Comparison of ENCODE assay signal across 22 mouse cellular contexts in the genomic region with DNA sequence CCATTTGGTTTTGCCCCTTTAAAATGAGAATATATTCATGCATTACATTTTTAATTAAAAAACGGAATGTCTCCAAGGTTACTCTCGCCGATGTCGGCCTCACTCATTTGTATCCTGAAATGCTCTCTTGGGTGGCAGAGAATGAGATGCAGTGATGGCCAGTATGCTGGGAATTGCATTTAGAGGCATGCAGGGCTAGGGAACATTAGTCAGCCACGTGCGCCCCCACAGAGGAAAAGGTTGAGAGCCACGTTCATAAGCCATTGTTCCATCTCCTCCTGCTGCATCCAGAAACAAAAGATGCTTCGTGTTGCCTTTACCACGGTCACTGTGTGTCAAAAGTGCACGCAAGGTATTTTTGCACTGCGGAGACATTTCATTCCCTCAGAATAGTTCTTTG.
A peak's percentile ranks its signal among the peaks of the same experiment; 100 is the strongest.
DNase-seq lines count a peak whose midpoint lies in the region; ATAC-seq lines count a peak whose summit lies in the region.
"Had no signal": no experiment of that assay in that cellular context is flagged by ENCODE, and none has a peak within 500 bp of the region (broad histone marks: within the 10 kb centered on the region; RNA-seq: fewer than 3 reads in every experiment).

No protein-coding gene starts in this region.

- no peak for DNase-seq in midbrain, embryonic 10.5 days (ENCODE audit: low spot score)
- no peak for DNase-seq in midbrain, embryonic 11.5 days (ENCODE audit: low spot score, missing footprints)
- DNase-seq in urinary bladder, adult 2 months (ENCODE audit: low spot score): no peak
- DNase-seq in kidney, postnatal 36 days: no peak
- no peak for DNase-seq in ovary, postnatal 36 days (ENCODE audit: low spot score)
- DNase-seq: adrenal gland, postnatal 25 days; cerebellum, adult 9-10 months; gastrocnemius, adult 2 months; heart, postnatal 4 days; kidney, adult 8-10 months; kidney, postnatal 14 days; liver, postnatal 0 days; thymus, adult 18-20 months had no signal

- H3K9ac ChIP-seq in midbrain, embryonic 11.5 days (ENCODE audit: low read length): no peak overlapping the region
- H3K9ac ChIP-seq in hindbrain, embryonic 16.5 days (ENCODE audit: low read depth, low read length): no peak overlapping the region
- H3K9ac ChIP-seq in midbrain, embryonic 16.5 days (ENCODE audit: low read depth, low read length): peak overlapping the region; percentile 16; the same call in 1 of the 2 replicates
- H3K9ac ChIP-seq: heart, embryonic 15.5 days; limb, embryonic 12.5 days; liver, postnatal 0 days had no signal

- peaks cover 11% of the 10 kb centered on the region for H3K4me1 ChIP-seq in midbrain, embryonic 10.5 days
- peaks cover 4% of the 10 kb centered on the region; the same call in 1 of the 2 replicates for H3K4me1 ChIP-seq in midbrain, embryonic 11.5 days (ENCODE audit: control insufficient read depth, insufficient read depth, low read length)
- peaks cover 5% of the 10 kb centered on the region for H3K4me1 ChIP-seq in hindbrain, embryonic 16.5 days (ENCODE audit: control insufficient read depth, insufficient read depth, low read depth, low read length)
- peaks cover 9% of the 10 kb centered on the region for H3K4me1 ChIP-seq in midbrain, embryonic 16.5 days (ENCODE audit: control insufficient read depth, insufficient read depth, low read length)
- H3K4me1 ChIP-seq: heart, embryonic 15.5 days; limb, embryonic 12.5 days had no signal

- H3K9me3 ChIP-seq in midbrain, embryonic 10.5 days (replicated peaks): no peaks in the 10 kb centered on the region
- no peaks in the 10 kb centered on the region for H3K9me3 ChIP-seq in midbrain, embryonic 11.5 days (ENCODE audit: control insufficient read depth, low read length)
- H3K9me3 ChIP-seq in hindbrain, embryonic 16.5 days (ENCODE audit: control insufficient read depth, low read length): no peaks in the 10 kb centered on the region; the same call in 1 of the 2 replicates
- no peaks in the 10 kb centered on the region for H3K9me3 ChIP-seq in midbrain, embryonic 16.5 days (replicated peaks; ENCODE audit: control insufficient read depth, low read length, poor library complexity, severe bottlenecking)
- H3K9me3 ChIP-seq: embryonic facial prominence, embryonic 10.5 days; forebrain, embryonic 10.5 days; heart, embryonic 15.5 days; limb, embryonic 12.5 days had no signal

- H3K4me3 ChIP-seq in midbrain, embryonic 10.5 days: no peak overlapping the region
- no peak overlapping the region for H3K4me3 ChIP-seq in midbrain, embryonic 11.5 days (ENCODE audit: low read depth, low read length)
- no peak overlapping the region for H3K4me3 ChIP-seq in hindbrain, embryonic 16.5 days (ENCODE audit: low read length)
- H3K4me3 ChIP-seq in midbrain, embryonic 16.5 days (ENCODE audit: low read depth, low read length): no peak overlapping the region
- H3K4me3 ChIP-seq: embryonic facial prominence, embryonic 10.5 days; forebrain, embryonic 10.5 days; gastrocnemius, adult 2 months; heart, embryonic 15.5 days; limb, embryonic 12.5 days had no signal

- no peak overlapping the region for H3K4me2 ChIP-seq in midbrain, embryonic 11.5 days
- no peak overlapping the region for H3K4me2 ChIP-seq in hindbrain, embryonic 16.5 days (ENCODE audit: low read length)
- no peak overlapping the region for H3K4me2 ChIP-seq in midbrain, embryonic 16.5 days (ENCODE audit: low read length)
- H3K4me2 ChIP-seq: heart, embryonic 15.5 days; limb, embryonic 12.5 days; liver, embryonic 11.5 days had no signal

- H3K27ac ChIP-seq in midbrain, embryonic 10.5 days (replicated peaks): 0 out of 2 replicates have a peak overlapping the region, but pooled peaks have one; percentile 23
- no peak overlapping the region for H3K27ac ChIP-seq in midbrain, embryonic 11.5 days (ENCODE audit: low read depth, low read length)
- peak overlapping the region; percentile 54 for H3K27ac ChIP-seq in hindbrain, embryonic 16.5 days (ENCODE audit: low read depth, low read length)
- H3K27ac ChIP-seq in midbrain, embryonic 16.5 days (ENCODE audit: low read length): peak overlapping the region; percentile 42; the same call in 1 of the 2 replicates
- H3K27ac ChIP-seq: embryonic facial prominence, embryonic 10.5 days; forebrain, embryonic 10.5 days; gastrocnemius, adult 2 months; heart, embryonic 15.5 days; limb, embryonic 12.5 days; macrophage had no signal

- no peak for ATAC-seq in midbrain, embryonic 11.5 days (ENCODE audit: low FRiP score)
- ATAC-seq in hindbrain, embryonic 16.5 days: no peak
- no peak for ATAC-seq in midbrain, embryonic 16.5 days
- ATAC-seq: liver, postnatal 0 days; lung, postnatal 0 days had no signal

- no peaks in the 10 kb centered on the region for H3K27me3 ChIP-seq in midbrain, embryonic 10.5 days (ENCODE audit: low read depth, poor library complexity, severe bottlenecking)
- no peaks in the 10 kb centered on the region for H3K27me3 ChIP-seq in midbrain, embryonic 11.5 days (ENCODE audit: control insufficient read depth, insufficient read depth, low read length)
- no peaks in the 10 kb centered on the region for H3K27me3 ChIP-seq in hindbrain, embryonic 16.5 days (replicated peaks; ENCODE audit: control insufficient read depth, insufficient read depth, low read length)
- no peaks in the 10 kb centered on the region for H3K27me3 ChIP-seq in midbrain, embryonic 16.5 days (ENCODE audit: control insufficient read depth, insufficient read depth, low read depth, low read length)
- H3K27me3 ChIP-seq: heart, embryonic 15.5 days had no signal

- 77% methylated on average over 11 of the region's 11 CpGs for WGBS in midbrain, embryonic 10.5 days
- WGBS in midbrain, embryonic 11.5 days: 67% methylated on average over 11 of the region's 11 CpGs
- WGBS in hindbrain, embryonic 16.5 days: 22% methylated on average over 11 of the region's 11 CpGs
- WGBS in midbrain, embryonic 16.5 days: 39% methylated on average over 11 of the region's 11 CpGs

- H3K36me3 ChIP-seq in midbrain, embryonic 10.5 days: no peaks in the 10 kb centered on the region
- no peaks in the 10 kb centered on the region for H3K36me3 ChIP-seq in midbrain, embryonic 11.5 days (ENCODE audit: control insufficient read depth, insufficient read depth, low read length)
- no peaks in the 10 kb centered on the region for H3K36me3 ChIP-seq in hindbrain, embryonic 16.5 days (ENCODE audit: control insufficient read depth, insufficient read depth, low read length)
- no peaks in the 10 kb centered on the region for H3K36me3 ChIP-seq in midbrain, embryonic 16.5 days (ENCODE audit: control insufficient read depth, insufficient read depth, low read length)
- H3K36me3 ChIP-seq: embryonic facial prominence, embryonic 10.5 days; forebrain, embryonic 10.5 days; heart, embryonic 15.5 days; limb, embryonic 12.5 days had no signal
